Mouse (Mus musculus) right cerebral cortex, postnatal 25 days (tissue): ENCODE results near the gene Atrip.

Experiments used
- DNase-seq: peaks from one replicate; pipeline ENCODE4 v3.0.0; 2022

Gene Atrip

GRCm38 (mm10) chr9:109097291-109097690, 23.4 kb upstream of the Atrip start:
- DNase-seq, result no peak

GRCm38 (mm10) chr9:109096856-109097255, 22.9 kb upstream of the Atrip start:
- no peak for DNase-seq

GRCm38 (mm10) chr9:109096251-109096661, 22.3 kb upstream of the Atrip start:
- peak; percentile 23 for DNase-seq

GRCm38 (mm10) chr9:109095137-109095982, 21.4 kb upstream of the Atrip start, which contains the start of gene Plxnb1:
Gene Plxnb1 (plus strand): TSS chr9:109095389.
- peak; percentile 79 for DNase-seq

GRCm38 (mm10) chr9:109094553-109095136, 20.7 kb upstream of the Atrip start:
- DNase-seq, result no peak

DNA sequence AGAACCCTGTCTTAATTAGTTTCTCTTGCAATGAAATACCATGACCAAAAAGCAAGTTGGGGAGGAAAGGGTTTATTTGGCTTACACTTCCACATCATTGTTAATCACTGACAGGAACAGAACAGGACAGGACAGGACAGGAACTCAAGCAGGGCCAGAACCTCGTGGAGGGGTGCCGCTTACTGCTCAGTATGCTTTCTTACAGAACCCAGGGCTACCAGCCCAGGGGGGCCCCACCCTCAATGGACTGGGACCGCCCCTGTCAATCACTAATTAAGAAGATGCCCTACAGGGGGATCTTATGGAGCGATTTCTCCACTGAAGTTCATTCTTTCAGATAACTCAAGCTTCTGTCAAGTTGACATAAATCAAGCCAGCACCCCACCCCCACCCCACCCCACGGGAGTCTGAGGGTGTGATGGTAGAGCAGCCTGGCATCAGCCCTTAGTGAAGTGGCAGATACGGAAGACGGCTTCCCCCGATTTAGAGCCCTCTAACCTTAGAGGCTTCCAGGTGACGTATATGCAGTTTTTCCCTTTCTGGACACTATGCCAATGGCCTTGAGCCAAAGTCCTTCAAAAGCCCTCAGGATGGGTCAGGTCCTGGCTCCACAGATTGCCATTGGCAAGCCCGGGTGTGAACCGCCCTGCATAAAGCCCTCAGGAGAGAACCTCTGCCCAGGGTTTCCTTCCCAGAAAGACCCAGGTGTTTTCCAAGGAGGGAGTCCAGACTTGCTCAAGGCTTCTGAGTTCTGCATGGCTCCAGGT, 20.0 kb upstream of the Atrip start:
- DNase-seq, result no peak

GRCm38 (mm10) chr9:109092799-109093198, 18.9 kb upstream of the Atrip start:
- DNase-seq, result no peak

DNA sequence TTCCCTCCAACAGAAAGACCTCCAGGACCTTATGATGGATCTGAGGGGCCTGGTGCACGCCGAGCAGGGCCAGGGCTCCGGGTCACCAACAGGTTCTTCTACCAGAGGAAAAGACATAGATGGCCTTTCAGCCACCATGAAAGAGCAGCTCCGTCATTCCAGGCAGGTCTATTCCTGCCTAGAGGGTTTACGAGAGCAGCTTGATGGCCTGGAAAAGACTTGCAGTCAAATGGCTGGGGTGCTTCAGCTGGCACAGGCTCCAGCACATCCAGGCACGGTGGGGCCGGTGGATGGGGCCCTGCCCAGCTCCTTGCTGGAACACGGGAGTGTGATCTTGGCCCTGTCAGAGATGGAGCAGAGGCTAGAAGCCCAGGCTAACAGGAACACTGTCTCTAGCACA, 17.9 kb upstream of the Atrip start:
- DNase-seq, result no peak

- no peak for DNase-seq
These were observed 16.5 kb upstream of the Atrip start for GRCm38 (mm10) chr9:109090446-109090845.

- no peak for DNase-seq
These were observed 14.1 kb upstream of the Atrip start for GRCm38 (mm10) chr9:109087987-109088386.

GRCm38 (mm10) chr9:109084922-109085321, 11.0 kb upstream of the Atrip start:
- DNase-seq, result no peak

DNA sequence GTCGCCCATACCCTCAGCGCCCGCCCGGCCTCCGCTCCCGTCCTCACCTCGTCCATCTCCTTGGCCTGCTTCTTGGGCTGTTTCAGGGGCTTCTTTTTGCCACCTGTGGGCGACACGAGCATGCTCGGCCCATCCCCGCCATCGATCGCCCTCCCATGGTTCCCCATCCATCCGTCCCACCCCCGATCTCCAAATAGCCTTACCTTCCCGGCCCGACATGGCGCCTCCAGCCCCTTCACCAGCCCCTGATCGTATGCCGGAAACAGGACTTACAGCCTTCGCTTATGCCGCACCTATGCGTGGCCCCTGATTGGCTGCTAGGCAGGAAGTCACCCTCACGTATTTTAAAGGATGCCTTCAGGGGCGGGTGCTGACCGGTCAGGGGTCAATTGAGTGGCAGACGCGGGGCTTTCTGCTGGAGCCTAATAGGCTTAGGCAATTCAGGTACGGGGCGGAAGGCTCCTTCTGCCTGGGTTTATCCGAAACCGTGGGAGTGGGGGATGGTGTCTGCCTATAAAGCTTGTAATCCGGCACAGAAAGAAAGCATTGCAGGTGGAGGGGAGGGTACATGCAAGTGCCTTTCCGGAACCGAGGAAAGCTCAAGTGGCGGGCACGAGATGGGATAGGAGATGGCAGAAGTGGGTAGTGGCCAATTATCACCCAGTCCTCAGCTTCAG, 8.3 kb upstream of the Atrip start, which contains the start of the genes Ccdc51 and Tma7:
TSS of gene Ccdc51 (plus strand) at position 370 of the 677 bp plus-strand sequence.
TSS of gene Tma7 (minus strand) at position 464 of the 677 bp plus-strand sequence.
- DNase-seq, result peak; percentile 90

GRCm38 (mm10) chr9:109081749-109082123, 7.8 kb upstream of the Atrip start:
- DNase-seq, result no peak

- no peak for DNase-seq
These were observed 6.6 kb upstream of the Atrip start for GRCm38 (mm10) chr9:109080516-109080915.

DNA sequence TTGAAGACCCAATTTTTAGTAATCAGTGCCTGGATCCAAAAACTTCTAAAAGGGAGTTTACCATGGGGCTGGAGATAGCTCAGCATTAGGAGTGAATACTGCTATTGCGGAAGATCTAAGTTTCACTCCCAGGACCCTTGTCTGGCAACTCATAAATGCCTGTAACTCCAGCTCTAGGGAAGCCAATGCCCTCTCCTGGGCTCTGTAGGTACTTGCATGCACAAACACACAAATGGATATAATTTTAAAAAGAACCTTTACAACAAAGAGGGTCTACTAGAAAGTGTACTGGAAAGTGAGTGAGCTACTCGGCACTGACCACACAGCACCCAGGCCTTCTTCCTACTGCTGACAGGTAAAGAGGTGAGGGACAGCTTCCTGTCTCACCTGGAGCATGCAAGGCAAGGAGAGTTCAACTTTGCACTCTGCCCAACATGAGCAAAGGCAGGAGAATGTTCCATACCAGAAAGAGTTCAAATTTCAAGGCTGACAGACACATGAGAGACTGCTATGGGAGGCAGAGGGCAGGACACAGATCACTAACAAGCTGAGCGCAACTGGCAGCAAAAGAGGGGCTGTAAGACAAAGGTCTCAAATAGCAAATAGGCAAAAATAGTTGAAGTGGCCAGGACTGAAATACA, 5.7 kb downstream of the Atrip start:
- DNase-seq, result no peak

DNA sequence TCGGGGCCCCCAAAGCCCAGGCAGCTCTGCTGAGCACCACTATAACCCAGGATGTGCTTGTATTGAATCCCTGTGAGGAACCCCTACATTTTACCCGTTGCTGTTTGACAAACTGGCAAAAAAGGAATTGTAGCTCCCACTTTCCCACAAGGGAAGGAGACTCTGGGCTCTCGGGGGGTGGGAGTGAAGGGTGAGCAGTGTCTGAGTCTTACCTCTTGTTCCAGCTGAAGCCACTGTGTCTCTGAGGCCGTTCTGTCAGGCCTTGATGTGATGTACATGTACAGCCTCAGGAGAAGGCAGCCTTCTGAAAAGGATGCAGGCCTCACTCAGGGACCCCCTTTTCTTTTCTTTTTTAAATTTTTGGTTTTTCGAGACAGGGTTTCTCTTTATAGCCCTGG, 13.0 kb downstream of the Atrip start:
- DNase-seq, result no peak

GRCm38 (mm10) chr9:109060184-109060897, 13.6 kb downstream of the Atrip start:
- DNase-seq, result no peak

DNA sequence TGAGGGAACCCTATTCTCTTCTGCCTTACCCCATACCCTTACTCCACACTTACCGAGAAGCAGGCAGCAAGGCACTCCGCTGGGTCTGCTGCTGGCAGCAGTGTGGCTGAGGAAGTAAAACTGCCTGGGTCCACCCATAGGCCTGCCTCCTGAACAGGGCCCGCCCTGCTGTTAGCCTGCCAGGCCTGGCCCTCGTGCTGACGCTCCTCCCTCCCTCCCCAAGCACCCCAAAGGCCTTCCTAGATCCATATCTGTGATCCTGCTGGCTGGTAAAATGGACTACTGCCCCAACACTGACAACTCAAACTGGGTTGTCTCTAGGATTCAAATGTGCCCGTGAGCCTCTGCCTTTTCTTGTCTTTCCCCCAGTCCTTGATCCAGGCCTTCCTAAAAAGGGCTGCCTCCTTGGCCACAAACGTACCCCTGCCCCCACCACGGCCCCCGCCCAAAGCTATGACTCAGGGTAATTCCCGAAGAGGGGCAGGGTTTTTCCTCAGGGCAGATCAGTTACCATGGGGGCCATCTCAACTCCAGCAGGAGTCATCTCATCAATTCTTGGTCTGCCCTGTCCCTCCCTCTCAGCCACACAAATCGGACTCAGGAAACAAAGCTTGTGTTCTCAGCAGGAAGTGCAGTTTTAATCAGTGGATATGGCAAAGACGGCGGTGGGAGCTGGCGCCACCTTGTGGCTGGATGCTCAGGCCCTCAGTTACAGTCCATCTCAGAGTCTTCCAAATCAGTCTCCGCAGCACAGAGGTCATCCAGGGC, 14.6 kb downstream of the Atrip start, which contains the start of gene Trex1:
TSS of gene Trex1 (minus strand) at position 599 of the 768 bp plus-strand sequence.
- peak; percentile 86 for DNase-seq

- DNase-seq, result no peak
These were observed 15.7 kb downstream of the Atrip start for GRCm38 (mm10) chr9:109058006-109058765.

DNA sequence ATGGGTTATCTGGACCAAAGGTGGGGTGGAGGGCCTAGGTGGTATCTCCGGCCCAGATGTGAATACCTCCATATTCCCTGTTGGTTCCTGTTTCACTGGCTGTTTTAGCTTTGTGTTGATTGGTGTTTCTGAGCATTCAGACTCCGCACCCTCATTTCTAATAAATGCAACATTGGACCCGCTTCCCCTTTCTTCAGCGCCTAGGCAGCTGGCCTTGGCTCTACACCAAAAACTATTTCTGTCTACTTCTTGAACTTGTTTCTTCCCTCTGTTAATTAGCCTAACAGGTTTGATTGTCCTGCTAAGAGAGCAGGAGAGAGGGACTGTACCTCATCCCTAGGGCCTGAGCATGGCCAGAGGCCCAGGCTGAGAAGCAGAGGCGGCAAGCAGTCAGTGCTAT, 16.4 kb downstream of the Atrip start:
- DNase-seq, result no peak
